Mouse (Mus musculus): Measurements from ENCODE around the gene Dmkn. TPM values are rescaled to one million over a fixed set of nuclear protein-coding genes. Genes with fewer than 3 reads are reported as not detected.
"Not testable (repeated sequence)": the region's sequence is repeated elsewhere in the genome, so short reads cannot be mapped to it uniquely, and the experiment has no call there.

Gene Dmkn
- polyA plus RNA-seq, 1 experiment from 2014 or later = 0.87 TPM

DNA sequence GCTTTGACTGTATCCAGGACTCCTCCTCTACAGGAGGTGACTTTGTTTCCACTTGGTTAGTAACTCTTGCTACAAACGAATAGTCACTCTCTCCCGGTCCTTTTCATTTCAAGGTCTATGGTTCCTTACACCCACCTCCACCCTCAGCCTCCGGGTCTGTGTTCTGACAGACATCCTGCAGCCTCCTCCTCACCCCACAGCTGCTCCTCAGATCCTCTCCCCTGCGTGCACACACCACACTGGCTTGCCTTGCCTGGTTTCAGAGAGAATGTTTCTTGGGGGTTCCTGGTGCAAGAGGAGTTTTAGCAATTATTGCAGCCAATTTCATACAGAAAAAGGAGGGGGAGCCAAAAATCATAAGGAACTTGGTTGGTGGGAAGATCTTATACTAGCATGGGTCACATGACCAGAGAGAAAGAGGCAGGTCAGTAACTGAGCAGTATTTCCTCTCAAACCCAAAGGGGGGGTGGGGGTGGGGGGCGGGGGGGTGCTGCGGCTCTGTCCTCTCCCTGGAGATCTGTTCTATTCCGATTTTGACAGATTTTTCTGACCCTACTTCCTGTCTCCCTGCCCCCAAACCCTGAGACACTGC, 57.4 kb downstream of the Dmkn start:
- no peak overlapping the region for H3K27ac ChIP-seq (replicated peaks; ENCODE audit: low read depth, low read length)
- no peaks in the 10 kb centered on the region for H3K27me3 ChIP-seq (ENCODE audit: control insufficient read depth, insufficient read depth, low read length)
- H3K36me3 ChIP-seq (ENCODE audit: control insufficient read depth, insufficient read depth, low read length) = no peaks in the 10 kb centered on the region
- no peaks in the 10 kb centered on the region for H3K9me3 ChIP-seq (ENCODE audit: control insufficient read depth, low read length)
- no peaks in the 10 kb centered on the region for H3K4me1 ChIP-seq (ENCODE audit: control insufficient read depth, insufficient read depth, low read length)
- 68% methylated on average over 7 of the region's 7 CpGs for WGBS
- ATAC-seq (ENCODE audit: low FRiP score, low TSS enrichment) (no peak), DNase-seq (no peak)
- H3K4me2 ChIP-seq (ENCODE audit: low read length) = no peak overlapping the region
- H3K4me3 ChIP-seq (replicated peaks; ENCODE audit: low read depth, low read length) = no peak overlapping the region
- H3K9ac ChIP-seq (replicated peaks; ENCODE audit: low read length) = no peak overlapping the region

DNA sequence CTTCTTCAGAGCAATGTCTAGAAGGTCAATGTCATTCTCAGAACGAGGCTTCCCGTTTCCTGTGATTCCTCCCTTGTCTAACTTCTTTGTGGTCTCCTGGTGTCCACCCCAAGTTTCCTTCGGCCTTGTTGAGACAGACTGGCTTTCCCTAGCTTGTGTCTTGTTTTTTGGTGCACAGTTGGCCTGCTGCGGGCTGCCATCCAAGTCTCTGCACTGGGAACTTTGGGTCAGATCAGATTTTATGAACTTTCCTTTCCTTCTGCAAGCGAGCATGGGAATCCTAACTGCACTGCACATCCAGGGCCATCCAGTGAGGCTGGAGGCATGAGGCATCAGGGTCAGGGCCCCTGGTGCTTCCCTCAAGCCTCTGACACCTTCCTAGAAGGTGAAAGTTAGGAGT, 58.0 kb downstream of the Dmkn start:
- Histone ChIP-seq H3K4me2 (ENCODE audit: low read length) (no peak overlapping the region), H3K36me3 (ENCODE audit: control insufficient read depth, insufficient read depth, low read length) (no peaks in the 10 kb centered on the region), H3K9me3 (ENCODE audit: control insufficient read depth, low read length) (no peaks in the 10 kb centered on the region), H3K27me3 (ENCODE audit: control insufficient read depth, insufficient read depth, low read length) (no peaks in the 10 kb centered on the region), H3K4me3 (replicated peaks; ENCODE audit: low read depth, low read length) (no peak overlapping the region), H3K9ac (replicated peaks; ENCODE audit: low read length) (no peak overlapping the region), H3K27ac (replicated peaks; ENCODE audit: low read depth, low read length) (no peak overlapping the region), H3K4me1 (ENCODE audit: control insufficient read depth, insufficient read depth, low read length) (no peaks in the 10 kb centered on the region)
- DNase-seq = no peak
- WGBS = 88% methylated on average over 5 of the region's 5 CpGs
- ATAC-seq (ENCODE audit: low FRiP score, low TSS enrichment) = no peak

- Histone ChIP-seq H3K27ac (replicated peaks; ENCODE audit: low read depth, low read length) (no peak within 1 kb of the TSS), H3K4me2 (ENCODE audit: low read length) (no peak within 1 kb of the TSS), H3K36me3 (ENCODE audit: control insufficient read depth, insufficient read depth, low read length) (no peaks in the 10 kb centered on the region), H3K27me3 (ENCODE audit: control insufficient read depth, insufficient read depth, low read length) (no peaks in the 10 kb centered on the region), H3K4me1 (ENCODE audit: control insufficient read depth, insufficient read depth, low read length) (no peaks in the 10 kb centered on the region), H3K9ac (replicated peaks; ENCODE audit: low read length) (no peak within 1 kb of the TSS), H3K9me3 (ENCODE audit: control insufficient read depth, low read length) (no peaks in the 10 kb centered on the region), H3K4me3 (replicated peaks; ENCODE audit: low read depth, low read length) (no peak within 1 kb of the TSS)
- DNase-seq = no peak
- 88% methylated on average over 18 of the region's 18 CpGs for WGBS
- no peak for ATAC-seq (ENCODE audit: low FRiP score, low TSS enrichment)
These were observed 60.1 kb downstream of the Dmkn start, which contains the start of gene Ffar2 for GRCm38 (mm10) chr7:30823675-30824074. TSS of gene Ffar2 (minus strand) at chr7:30823775.

- no peak overlapping the region for H3K4me3 ChIP-seq (replicated peaks; ENCODE audit: low read depth, low read length)
- H3K27ac ChIP-seq (replicated peaks; ENCODE audit: low read depth, low read length) = no peak overlapping the region
- no peak overlapping the region for H3K9ac ChIP-seq (replicated peaks; ENCODE audit: low read length)
- H3K27me3 ChIP-seq (ENCODE audit: control insufficient read depth, insufficient read depth, low read length) = no peaks in the 10 kb centered on the region
- ATAC-seq (ENCODE audit: low FRiP score, low TSS enrichment) = no peak
- H3K9me3 ChIP-seq (ENCODE audit: control insufficient read depth, low read length) = no peaks in the 10 kb centered on the region
- WGBS = 92% methylated on average over 3 of the region's 3 CpGs
- no peak for DNase-seq
- no peaks in the 10 kb centered on the region for H3K4me1 ChIP-seq (ENCODE audit: control insufficient read depth, insufficient read depth, low read length)
- no peak overlapping the region for H3K4me2 ChIP-seq (ENCODE audit: low read length)
- H3K36me3 ChIP-seq (ENCODE audit: control insufficient read depth, insufficient read depth, low read length) = no peaks in the 10 kb centered on the region
These were observed 60.8 kb downstream of the Dmkn start for GRCm38 (mm10) chr7:30824306-30824705.

- DNase-seq (no peak), ATAC-seq (ENCODE audit: low FRiP score, low TSS enrichment) (no peak)
- H3K4me3 ChIP-seq (replicated peaks; ENCODE audit: low read depth, low read length) = no peak overlapping the region
- no peak overlapping the region for H3K4me2 ChIP-seq (ENCODE audit: low read length)
- no peaks in the 10 kb centered on the region for H3K9me3 ChIP-seq (ENCODE audit: control insufficient read depth, low read length)
- no peaks in the 10 kb centered on the region for H3K27me3 ChIP-seq (ENCODE audit: control insufficient read depth, insufficient read depth, low read length)
- 95% methylated on average over 10 of the region's 10 CpGs for WGBS
- H3K27ac ChIP-seq (replicated peaks; ENCODE audit: low read depth, low read length) = no peak overlapping the region
- no peaks in the 10 kb centered on the region for H3K36me3 ChIP-seq (ENCODE audit: control insufficient read depth, insufficient read depth, low read length)
- no peak overlapping the region for H3K9ac ChIP-seq (replicated peaks; ENCODE audit: low read length)
- no peaks in the 10 kb centered on the region for H3K4me1 ChIP-seq (ENCODE audit: control insufficient read depth, insufficient read depth, low read length)
These were observed 63.1 kb downstream of the Dmkn start for GRCm38 (mm10) chr7:30826660-30827059.

GRCm38 (mm10) chr7:30828871-30829270, 65.3 kb downstream of the Dmkn start:
- H3K4me3 ChIP-seq (replicated peaks; ENCODE audit: low read depth, low read length); H3K4me1 ChIP-seq (ENCODE audit: control insufficient read depth, insufficient read depth, low read length); H3K27me3 ChIP-seq (ENCODE audit: control insufficient read depth, insufficient read depth, low read length); H3K27ac ChIP-seq (replicated peaks; ENCODE audit: low read depth, low read length); DNase-seq; H3K9me3 ChIP-seq (ENCODE audit: control insufficient read depth, low read length); H3K9ac ChIP-seq (replicated peaks; ENCODE audit: low read length); H3K4me2 ChIP-seq (ENCODE audit: low read length); ATAC-seq (ENCODE audit: low FRiP score, low TSS enrichment); H3K36me3 ChIP-seq (ENCODE audit: control insufficient read depth, insufficient read depth, low read length): not testable (repeated sequence)

GRCm38 (mm10) chr7:30829428-30829827, 65.9 kb downstream of the Dmkn start:
- Histone ChIP-seq H3K36me3 (ENCODE audit: control insufficient read depth, insufficient read depth, low read length) (no peaks in the 10 kb centered on the region), H3K4me3 (replicated peaks; ENCODE audit: low read depth, low read length) (no peak overlapping the region), H3K9ac (replicated peaks; ENCODE audit: low read length) (no peak overlapping the region), H3K27ac (replicated peaks; ENCODE audit: low read depth, low read length) (no peak overlapping the region), H3K4me1 (ENCODE audit: control insufficient read depth, insufficient read depth, low read length) (no peaks in the 10 kb centered on the region), H3K27me3 (ENCODE audit: control insufficient read depth, insufficient read depth, low read length) (no peaks in the 10 kb centered on the region), H3K4me2 (ENCODE audit: low read length) (no peak overlapping the region), H3K9me3 (ENCODE audit: control insufficient read depth, low read length) (no peaks in the 10 kb centered on the region)
- WGBS = 65% methylated on average over 3 of the region's 3 CpGs
- ATAC-seq (ENCODE audit: low FRiP score, low TSS enrichment) (no peak), DNase-seq (no peak)

Other genes with a start within 250 kb of the Dmkn start
- gene Arhgap33, start 228.7 kb upstream of the Dmkn start, polyA plus RNA-seq (2014; fragmentation: Nextera tagmentation; extraction: Ambion mirVana) = 101 and 129 TPM in 2 replicates
- 6.3 and 7.4 TPM in 2 replicates for gene Hspb6, start 211.6 kb upstream of the Dmkn start, polyA plus RNA-seq (2014; fragmentation: Nextera tagmentation; extraction: Ambion mirVana)
- 7.4 and 10.9 TPM in 2 replicates for gene Proser3, start 211.5 kb upstream of the Dmkn start, polyA plus RNA-seq (2014; fragmentation: Nextera tagmentation; extraction: Ambion mirVana)
- 49.9 and 59.1 TPM in 2 replicates for gene Lin37, start 203.9 kb upstream of the Dmkn start, polyA plus RNA-seq (2014; fragmentation: Nextera tagmentation; extraction: Ambion mirVana)
- 103 and 104 TPM in 2 replicates for gene U2af1l4, start 200.5 kb upstream of the Dmkn start, polyA plus RNA-seq (2014; fragmentation: Nextera tagmentation; extraction: Ambion mirVana)
- gene Gm49396, start 200.4 kb upstream of the Dmkn start, polyA plus RNA-seq (2014; fragmentation: Nextera tagmentation; extraction: Ambion mirVana) = 8.2 and 11.8 TPM in 2 replicates
- gene Psenen, start 200.1 kb upstream of the Dmkn start, polyA plus RNA-seq (2014; fragmentation: Nextera tagmentation; extraction: Ambion mirVana) = 99.1 and 135 TPM in 2 replicates
- 2.8 and 5.8 TPM in 2 replicates for gene Igflr1, start 198.3 kb upstream of the Dmkn start, polyA plus RNA-seq (2014; fragmentation: Nextera tagmentation; extraction: Ambion mirVana)
- gene Kmt2b, start 175.0 kb upstream of the Dmkn start, polyA plus RNA-seq (2014; fragmentation: Nextera tagmentation; extraction: Ambion mirVana) = 13.1 and 15.4 TPM in 2 replicates
- gene Zbtb32, start 164.8 kb upstream of the Dmkn start, polyA plus RNA-seq (2014; fragmentation: Nextera tagmentation; extraction: Ambion mirVana) = 0.34 and 0.47 TPM in 2 replicates
- 0.15 and 0.20 TPM in 2 replicates for gene Upk1a, start 150.9 kb upstream of the Dmkn start, polyA plus RNA-seq (2014; fragmentation: Nextera tagmentation; extraction: Ambion mirVana)
- 999 and 1,303 TPM in 2 replicates for gene Cox6b1, start 137.6 kb upstream of the Dmkn start, polyA plus RNA-seq (2014; fragmentation: Nextera tagmentation; extraction: Ambion mirVana)
- gene Etv2, start 127.9 kb upstream of the Dmkn start, polyA plus RNA-seq (2014; fragmentation: Nextera tagmentation; extraction: Ambion mirVana) = not detected in 2 replicates
- 126 and 144 TPM in 2 replicates for gene Rbm42, start 113.4 kb upstream of the Dmkn start, polyA plus RNA-seq (2014; fragmentation: Nextera tagmentation; extraction: Ambion mirVana)
- 21.6 and 22.8 TPM in 2 replicates for gene Haus5, start 98.8 kb upstream of the Dmkn start, polyA plus RNA-seq (2014; fragmentation: Nextera tagmentation; extraction: Ambion mirVana)
- gene Pmis2, start 92.2 kb upstream of the Dmkn start, polyA plus RNA-seq (2014; fragmentation: Nextera tagmentation; extraction: Ambion mirVana) = not detected in 2 replicates
- gene 2200002J24Rik, start 64.8 kb upstream of the Dmkn start, polyA plus RNA-seq (2014; fragmentation: Nextera tagmentation; extraction: Ambion mirVana) = not detected in 2 replicates
- 0.53 and 1.1 TPM in 2 replicates for gene Atp4a, start 51.5 kb upstream of the Dmkn start, polyA plus RNA-seq (2014; fragmentation: Nextera tagmentation; extraction: Ambion mirVana)
- 238 and 290 TPM in 2 replicates for gene Tmem147, start 34.2 kb upstream of the Dmkn start, polyA plus RNA-seq (2014; fragmentation: Nextera tagmentation; extraction: Ambion mirVana)
- 0.83 and 1.2 TPM in 2 replicates for gene Gapdhs, start 20.1 kb upstream of the Dmkn start, polyA plus RNA-seq (2014; fragmentation: Nextera tagmentation; extraction: Ambion mirVana)
- 0.82 and 3.8 TPM in 2 replicates for gene Sbsn, start 12.3 kb upstream of the Dmkn start, polyA plus RNA-seq (2014; fragmentation: Nextera tagmentation; extraction: Ambion mirVana)
- not detected in 2 replicates for gene Krtdap, start 24.1 kb downstream of the Dmkn start, polyA plus RNA-seq (2014; fragmentation: Nextera tagmentation; extraction: Ambion mirVana)
- 0.11 TPM in 1 of 2 replicates, not detected in the other for gene Ffar2, start 60.0 kb downstream of the Dmkn start, polyA plus RNA-seq (2014; fragmentation: Nextera tagmentation; extraction: Ambion mirVana)
- gene Ffar3, start 92.4 kb downstream of the Dmkn start, polyA plus RNA-seq (2014; fragmentation: Nextera tagmentation; extraction: Ambion mirVana) = not detected in 2 replicates
- not detected in 2 replicates for gene Ffar1, start 97.8 kb downstream of the Dmkn start, polyA plus RNA-seq (2014; fragmentation: Nextera tagmentation; extraction: Ambion mirVana)
- gene Cd22, start 116.6 kb downstream of the Dmkn start, polyA plus RNA-seq (2014; fragmentation: Nextera tagmentation; extraction: Ambion mirVana) = not detected in 2 replicates
- gene Mag, start 151.1 kb downstream of the Dmkn start, polyA plus RNA-seq (2014; fragmentation: Nextera tagmentation; extraction: Ambion mirVana) = 1.8 and 2.8 TPM in 2 replicates
- gene Hamp2, start 160.9 kb downstream of the Dmkn start, polyA plus RNA-seq (2014; fragmentation: Nextera tagmentation; extraction: Ambion mirVana) = not detected in 2 replicates
- gene Hamp, start 180.3 kb downstream of the Dmkn start, polyA plus RNA-seq (2014; fragmentation: Nextera tagmentation; extraction: Ambion mirVana) = not detected in 2 replicates
- gene Usf2, start 193.0 kb downstream of the Dmkn start, polyA plus RNA-seq (2014; fragmentation: Nextera tagmentation; extraction: Ambion mirVana) = 26.2 and 30.4 TPM in 2 replicates
- gene Lsr, start 209.7 kb downstream of the Dmkn start, polyA plus RNA-seq (2014; fragmentation: Nextera tagmentation; extraction: Ambion mirVana) = 9.9 and 15.6 TPM in 2 replicates
- 0.36 and 0.37 TPM in 2 replicates for gene Fam187b, start 210.0 kb downstream of the Dmkn start, polyA plus RNA-seq (2014; fragmentation: Nextera tagmentation; extraction: Ambion mirVana)